Mouse (Mus musculus): Measurements from ENCODE around the gene AC124502.3. TPM values are rescaled to one million over a fixed set of nuclear protein-coding genes. Genes with fewer than 3 reads are reported as not detected.

Gene AC124502.3
- polyA plus RNA-seq, 1 experiment from 2014 or later = 3.4 TPM

DNA sequence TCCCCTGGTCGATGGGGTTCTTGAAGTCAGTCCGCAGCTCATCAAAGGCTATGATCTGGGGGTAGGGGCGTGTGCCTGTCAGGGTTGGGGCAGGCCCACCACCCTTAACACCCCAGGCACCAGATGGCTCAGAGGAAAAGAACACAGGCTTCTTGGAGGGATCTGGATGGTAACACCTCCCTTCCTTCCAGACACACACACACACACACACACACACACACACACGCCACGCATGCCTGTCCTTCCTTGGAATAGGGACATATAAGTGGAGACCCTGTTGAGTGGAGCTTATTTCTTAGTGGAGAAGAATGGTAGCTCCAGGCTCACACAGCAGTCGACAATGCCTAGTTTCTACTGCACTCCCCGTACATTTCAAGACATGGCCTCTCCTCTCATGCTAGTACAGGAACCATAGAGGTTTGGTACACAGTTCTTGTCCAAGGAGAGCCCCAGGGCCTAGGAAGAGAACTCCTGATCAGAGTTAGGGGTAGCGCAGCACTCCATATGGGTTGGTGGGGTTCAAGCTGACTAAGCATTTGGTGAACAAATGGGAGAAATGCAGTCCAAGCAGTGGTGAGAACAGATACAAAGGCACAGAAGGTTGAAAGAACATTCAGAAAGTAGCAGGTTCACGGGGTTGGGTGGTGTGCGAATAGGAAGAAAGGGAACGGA, 56.2 kb downstream of the AC124502.3 start:
- ATAC-seq = peak; percentile 16
- WGBS = 31% methylated on average over 11 of the region's 11 CpGs

DNA sequence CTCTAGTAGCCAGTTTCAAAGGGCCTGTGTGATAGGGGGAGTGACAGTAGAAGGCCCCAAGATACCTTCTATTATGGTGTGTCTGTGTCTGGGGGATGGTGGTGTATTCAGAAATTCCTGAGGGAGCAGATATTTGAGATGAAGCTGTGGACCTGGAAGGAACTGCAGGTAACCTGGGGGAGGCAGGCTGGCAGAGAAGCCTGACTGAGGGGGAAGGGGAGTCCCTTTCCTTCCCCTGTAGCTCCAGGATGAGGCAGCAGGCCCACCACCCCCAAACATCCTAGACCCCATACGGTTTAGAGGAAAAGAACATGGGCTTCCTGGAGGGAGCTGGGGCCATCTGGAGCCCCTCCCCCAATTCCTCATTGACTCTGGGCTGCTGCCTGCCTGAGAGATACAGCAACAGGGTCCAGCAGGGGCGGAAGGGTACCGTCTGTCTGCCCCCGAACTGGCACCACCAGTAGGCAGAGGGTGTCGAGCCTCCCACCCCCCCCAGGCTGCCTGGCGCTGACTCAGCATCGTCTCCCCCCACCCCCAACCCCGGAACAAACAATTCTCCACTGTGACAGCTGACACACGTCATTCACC, 57.3 kb downstream of the AC124502.3 start:
- no peaks in the 10 kb centered on the region for H3K27me3 ChIP-seq
- H3K27ac ChIP-seq = peak overlapping the region; percentile 88
- peak overlapping the region; percentile 71 for H3K4me2 ChIP-seq
- H3K4me3 ChIP-seq = peak overlapping the region; percentile 61
- peaks cover 49% of the 10 kb centered on the region for H3K36me3 ChIP-seq (ENCODE audit: poor library complexity, severe bottlenecking)
- H3K4me1 ChIP-seq = peaks cover 65% of the 10 kb centered on the region
- 19% methylated on average over 9 of the region's 9 CpGs for WGBS
- peak overlapping the region; percentile 83 for H3K9ac ChIP-seq
- no peaks in the 10 kb centered on the region for H3K9me3 ChIP-seq (replicated peaks)
- ATAC-seq = no peak

More for the DNA sequence above, 56.2 kb downstream of the AC124502.3 start:
- H3K27ac ChIP-seq = peak overlapping the region; percentile 88
- peak overlapping the region; percentile 71 for H3K4me2 ChIP-seq
- no peaks in the 10 kb centered on the region for H3K9me3 ChIP-seq (replicated peaks)
- H3K4me1 ChIP-seq = peaks cover 65% of the 10 kb centered on the region
- peak overlapping the region; percentile 61 for H3K4me3 ChIP-seq
- peak overlapping the region; percentile 61 for H3K9ac ChIP-seq
- peaks cover 46% of the 10 kb centered on the region for H3K36me3 ChIP-seq (ENCODE audit: poor library complexity, severe bottlenecking)
- no peaks in the 10 kb centered on the region for H3K27me3 ChIP-seq

DNA sequence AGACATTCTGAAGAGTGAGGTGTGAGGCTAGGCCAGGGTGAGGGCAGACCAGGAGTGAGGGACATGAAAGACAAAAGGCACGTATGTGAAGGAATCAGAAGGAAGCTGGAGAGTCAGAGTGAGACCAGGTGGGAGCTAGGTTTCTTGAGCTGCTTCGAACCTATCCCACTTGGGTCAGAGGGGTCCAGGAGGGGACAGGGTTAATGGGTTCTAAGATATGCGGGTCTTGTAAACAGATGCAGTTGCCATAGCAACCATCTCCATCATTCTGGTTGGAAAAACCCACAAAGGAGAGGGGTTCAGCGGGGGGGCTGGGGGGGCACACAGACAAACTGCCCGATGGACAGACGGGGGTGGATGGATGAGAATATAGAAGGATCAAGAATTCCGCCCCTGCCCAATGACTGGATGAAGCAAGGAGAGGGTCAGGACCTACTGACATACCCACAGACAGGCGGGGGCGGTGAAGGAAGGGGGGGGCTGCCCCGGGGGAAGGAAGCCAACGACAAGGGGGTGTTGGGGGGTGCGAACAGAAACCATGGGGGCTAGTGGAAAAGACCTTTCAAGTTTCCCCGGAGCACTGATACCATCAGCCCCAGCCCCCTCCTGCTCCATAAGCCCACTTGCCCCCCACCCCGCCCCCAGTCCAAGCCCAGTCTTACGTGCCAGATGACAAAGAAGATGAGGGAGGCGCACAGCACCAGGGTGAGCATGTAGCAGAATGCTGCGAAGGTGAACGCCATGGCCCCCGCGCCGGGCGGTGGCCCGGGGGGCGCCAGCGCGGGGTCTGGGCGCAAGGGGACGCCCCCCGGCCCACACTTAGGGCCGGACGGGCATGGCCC, 59.1 kb downstream of the AC124502.3 start:
- Histone ChIP-seq H3K9me3 (replicated peaks) (no peaks in the 10 kb centered on the region), H3K4me2 (peak overlapping the region; percentile 71), H3K4me1 (peaks cover 65% of the 10 kb centered on the region), H3K27me3 (no peaks in the 10 kb centered on the region), H3K36me3 (ENCODE audit: poor library complexity, severe bottlenecking) (peaks cover 49% of the 10 kb centered on the region), H3K4me3 (peak overlapping the region; percentile 61), H3K9ac (peak overlapping the region; percentile 83), H3K27ac (peak overlapping the region; percentile 86)
- ATAC-seq = peak; percentile 20
- 4% methylated on average over 30 of the region's 31 CpGs for WGBS

DNA sequence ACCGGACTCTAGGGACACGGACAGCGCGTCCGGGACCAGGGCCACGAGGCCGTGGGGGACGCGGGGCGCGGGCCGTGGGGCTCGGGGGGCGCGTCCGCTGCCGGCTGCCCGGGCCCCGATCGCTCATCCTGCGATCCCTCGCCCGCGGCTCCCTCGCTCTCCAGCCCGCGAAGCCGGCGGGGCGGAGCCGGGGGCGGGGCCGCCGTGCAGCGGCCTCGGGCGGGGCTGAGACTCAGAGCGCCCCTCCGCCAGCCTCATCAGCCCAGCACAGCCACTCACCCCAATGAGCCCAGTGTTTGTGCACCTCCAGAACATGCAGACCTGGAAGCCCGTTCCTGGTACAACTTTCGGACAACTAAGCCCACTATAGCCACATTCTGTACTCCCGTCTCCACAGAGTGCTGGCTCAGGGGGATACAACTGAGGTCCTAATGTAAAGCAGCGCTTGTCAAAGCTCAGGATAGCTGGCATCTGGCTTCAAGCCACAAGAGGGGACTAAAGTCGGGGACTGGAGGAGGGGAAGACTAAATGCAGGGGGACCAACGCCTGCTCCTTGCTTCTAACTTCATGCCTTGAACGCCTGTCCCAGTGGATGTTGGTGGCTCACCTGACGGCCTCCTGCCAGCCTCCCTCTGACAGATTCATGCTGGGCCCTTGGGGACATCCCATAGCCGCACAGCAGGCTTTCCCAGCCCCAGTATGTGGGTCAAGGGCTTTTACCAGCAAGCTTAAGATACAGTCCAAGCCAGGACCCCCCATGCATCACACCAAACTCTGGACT, 59.9 kb downstream of the AC124502.3 start, which contains the start of gene Cnih2:
Gene Cnih2, minus strand, starts transcription at position 159 of the 781 bp plus-strand sequence.
- peaks cover 58% of the 10 kb centered on the region for H3K4me1 ChIP-seq
- peak within 1 kb of the TSS; percentile 71 for H3K4me2 ChIP-seq
- H3K9ac ChIP-seq = peak within 1 kb of the TSS; percentile 83
- no peaks in the 10 kb centered on the region for H3K9me3 ChIP-seq (replicated peaks)
- H3K27me3 ChIP-seq = no peaks in the 10 kb centered on the region
- 4% methylated on average over 44 of the region's 48 CpGs for WGBS
- H3K4me3 ChIP-seq = peak within 1 kb of the TSS; percentile 61
- H3K27ac ChIP-seq = peak within 1 kb of the TSS; percentile 86
- H3K36me3 ChIP-seq (ENCODE audit: poor library complexity, severe bottlenecking) = peaks cover 49% of the 10 kb centered on the region
- ATAC-seq = peak; percentile 68

Other genes starting within 250 kb of the AC124502.3 start
- 103 TPM in 2 replicates for gene Rbm4, start 245.0 kb upstream of the AC124502.3 start, polyA plus RNA-seq (2015; fragmentation: Nextera tagmentation; extraction: Ambion mirVana)
- 43.0 and 47.4 TPM in 2 replicates for gene Gm21992, start 227.3 kb upstream of the AC124502.3 start, polyA plus RNA-seq (2015; fragmentation: Nextera tagmentation; extraction: Ambion mirVana)
- gene Rbm14, start 227.3 kb upstream of the AC124502.3 start, polyA plus RNA-seq (2015; fragmentation: Nextera tagmentation; extraction: Ambion mirVana) = 88.3 and 95.3 TPM in 2 replicates
- 42.0 and 47.0 TPM in 2 replicates for gene Ccs, start 199.6 kb upstream of the AC124502.3 start, polyA plus RNA-seq (2015; fragmentation: Nextera tagmentation; extraction: Ambion mirVana)
- 0.23 and 0.39 TPM in 2 replicates for gene Ccdc87, start 199.5 kb upstream of the AC124502.3 start, polyA plus RNA-seq (2015; fragmentation: Nextera tagmentation; extraction: Ambion mirVana)
- 31.3 and 34.5 TPM in 2 replicates for gene Ctsf, start 183.8 kb upstream of the AC124502.3 start, polyA plus RNA-seq (2015; fragmentation: Nextera tagmentation; extraction: Ambion mirVana)
- 0.64 and 0.97 TPM in 2 replicates for gene Actn3, start 161.0 kb upstream of the AC124502.3 start, polyA plus RNA-seq (2015; fragmentation: Nextera tagmentation; extraction: Ambion mirVana)
- 17.1 and 20.1 TPM in 2 replicates for gene Zdhhc24, start 160.2 kb upstream of the AC124502.3 start, polyA plus RNA-seq (2015; fragmentation: Nextera tagmentation; extraction: Ambion mirVana)
- gene Bbs1, start 132.3 kb upstream of the AC124502.3 start, polyA plus RNA-seq (2015; fragmentation: Nextera tagmentation; extraction: Ambion mirVana) = 8.9 and 10.8 TPM in 2 replicates
- 118 and 132 TPM in 2 replicates for gene Dpp3, start 110.6 kb upstream of the AC124502.3 start, polyA plus RNA-seq (2015; fragmentation: Nextera tagmentation; extraction: Ambion mirVana)
- gene Peli3, start 95.8 kb upstream of the AC124502.3 start, polyA plus RNA-seq (2015; fragmentation: Nextera tagmentation; extraction: Ambion mirVana) = 5.7 TPM in 2 replicates
- gene Mrpl11, start 76.7 kb upstream of the AC124502.3 start, polyA plus RNA-seq (2015; fragmentation: Nextera tagmentation; extraction: Ambion mirVana) = 128 and 135 TPM in 2 replicates
- gene Npas4, start 48.6 kb upstream of the AC124502.3 start, polyA plus RNA-seq (2015; fragmentation: Nextera tagmentation; extraction: Ambion mirVana) = 0.10 and 0.18 TPM in 2 replicates
- 6.9 and 8.3 TPM in 2 replicates for gene Slc29a2, start 15.0 kb upstream of the AC124502.3 start, polyA plus RNA-seq (2015; fragmentation: Nextera tagmentation; extraction: Ambion mirVana)
- gene B4gat1, start 65 bp upstream of the AC124502.3 start, polyA plus RNA-seq (2015; fragmentation: Nextera tagmentation; extraction: Ambion mirVana) = 39.4 and 40.3 TPM in 2 replicates
- 56.0 and 63.2 TPM in 2 replicates for gene Brms1, start 2.5 kb downstream of the AC124502.3 start, polyA plus RNA-seq (2015; fragmentation: Nextera tagmentation; extraction: Ambion mirVana)
- 0.62 and 0.78 TPM in 2 replicates for gene Rin1, start 11.6 kb downstream of the AC124502.3 start, polyA plus RNA-seq (2015; fragmentation: Nextera tagmentation; extraction: Ambion mirVana)
- 7.0 and 7.3 TPM in 2 replicates for gene Cd248, start 29.2 kb downstream of the AC124502.3 start, polyA plus RNA-seq (2015; fragmentation: Nextera tagmentation; extraction: Ambion mirVana)
- 2.3 and 2.8 TPM in 2 replicates for gene Tmem151a, start 46.6 kb downstream of the AC124502.3 start, polyA plus RNA-seq (2015; fragmentation: Nextera tagmentation; extraction: Ambion mirVana)
- gene Yif1a, start 49.6 kb downstream of the AC124502.3 start, polyA plus RNA-seq (2015; fragmentation: Nextera tagmentation; extraction: Ambion mirVana) = 62.4 and 71.4 TPM in 2 replicates
- gene Cnih2, start 59.6 kb downstream of the AC124502.3 start, polyA plus RNA-seq (2015; fragmentation: Nextera tagmentation; extraction: Ambion mirVana) = 208 and 212 TPM in 2 replicates
- 235 and 252 TPM in 2 replicates for gene Rab1b, start 68.2 kb downstream of the AC124502.3 start, polyA plus RNA-seq (2015; fragmentation: Nextera tagmentation; extraction: Ambion mirVana)
- gene Klc2, start 79.7 kb downstream of the AC124502.3 start, polyA plus RNA-seq (2015; fragmentation: Nextera tagmentation; extraction: Ambion mirVana) = 41.1 and 43.6 TPM in 2 replicates
- 20.2 and 21.4 TPM in 2 replicates for gene Pacs1, start 234.2 kb downstream of the AC124502.3 start, polyA plus RNA-seq (2015; fragmentation: Nextera tagmentation; extraction: Ambion mirVana)

All from forebrain, embryonic 13.5 days (tissue).